Mouse (Mus musculus) embryo, embryonic 10.5 days (tissue): ENCODE measurements around the gene Ralgds.
"Not testable (repeated sequence)": the region's sequence is repeated elsewhere in the genome, so short reads cannot be mapped to it uniquely, and the experiment has no call there.

Experiments
- DNase-seq: peaks from one replicate; pipeline ENCODE4 v3.0.0-alpha.2; 2015; ENCODE audit warnings: low spot score

Gene Ralgds

GRCm38 (mm10) chr2:28512798-28513401 lies at the start of gene Ralgds:
Gene Ralgds, plus strand, starts transcription at chr2:28513125.
- peak; percentile 80 for DNase-seq

- DNase-seq: peak; percentile 81
These were observed 49.0 kb upstream of the Ralgds start for GRCm38 (mm10) chr2:28463919-28464318.

GRCm38 (mm10) chr2:28464919-28465318 lies 48.0 kb upstream of the Ralgds start:
- DNase-seq: no peak

- DNase-seq: peak; percentile 85
These were observed 46.9 kb upstream of the Ralgds start, which contains the start of gene 1700007K13Rik for GRCm38 (mm10) chr2:28465836-28466518. Gene 1700007K13Rik, minus strand, starts transcription at chr2:28466332.

GRCm38 (mm10) chr2:28467860-28468485 lies 45.0 kb upstream of the Ralgds start, which contains the start of gene Mrps2:
Gene Mrps2, plus strand, starts transcription at chr2:28468066.
- peak; percentile 91 for DNase-seq

GRCm38 (mm10) chr2:28468486-28469225 lies 44.3 kb upstream of the Ralgds start:
- peak; percentile 17 for DNase-seq

GRCm38 (mm10) chr2:28469461-28469860 lies 43.5 kb upstream of the Ralgds start:
- DNase-seq: no peak

GRCm38 (mm10) chr2:28470591-28470990 lies 42.3 kb upstream of the Ralgds start:
- no peak for DNase-seq

GRCm38 (mm10) chr2:28472011-28472410 lies 40.9 kb upstream of the Ralgds start:
- DNase-seq: not testable (repeated sequence)

GRCm38 (mm10) chr2:28477993-28478392 lies 34.9 kb upstream of the Ralgds start:
- DNase-seq: not testable (repeated sequence)

GRCm38 (mm10) chr2:28479208-28480204 lies 33.4 kb upstream of the Ralgds start:
- DNase-seq: no peak

GRCm38 (mm10) chr2:28483861-28484260 lies 29.1 kb upstream of the Ralgds start:
- DNase-seq: no peak

- no peak for DNase-seq
These were observed 18.4 kb upstream of the Ralgds start for GRCm38 (mm10) chr2:28494521-28494920.

GRCm38 (mm10) chr2:28495207-28495756 lies 17.6 kb upstream of the Ralgds start:
- DNase-seq: no peak

GRCm38 (mm10) chr2:28495801-28496595 lies 16.9 kb upstream of the Ralgds start:
- no peak for DNase-seq

GRCm38 (mm10) chr2:28496671-28497070 lies 16.3 kb upstream of the Ralgds start, which contains the start of gene Gbgt1:
Gene Gbgt1, plus strand, starts transcription at chr2:28496891.
- no peak for DNase-seq

GRCm38 (mm10) chr2:28497561-28497960 lies 15.4 kb upstream of the Ralgds start:
- DNase-seq: no peak

GRCm38 (mm10) chr2:28498431-28498830 lies 14.5 kb upstream of the Ralgds start:
- DNase-seq: no peak

GRCm38 (mm10) chr2:28502987-28503386 lies 9.9 kb upstream of the Ralgds start:
- DNase-seq: no peak

GRCm38 (mm10) chr2:28504676-28505075 lies 8.2 kb upstream of the Ralgds start:
- no peak for DNase-seq
